Mouse (Mus musculus) neural tube, embryonic 15.5 days (tissue): ENCODE data around the gene Acad11. TPM values are rescaled to one million over a fixed set of nuclear protein-coding genes. Genes with fewer than 3 reads are reported as not detected.

Experiments
- ATAC-seq: fragments of 200-750 bp; cut with Nextera tagmentation; 2 replicates; pipeline ENCODE4 v1.8.0; 2017; ENCODE audit warnings: mild to moderate bottlenecking, moderate TSS enrichment, moderate library complexity; ENCODE audit not compliant: low FRiP score
- H3K27ac ChIP-seq: fragments of 300-500 bp; sonication (generic); replicated peaks from 2 replicates; pipeline ENCODE4 v1.5.1; 2015; ENCODE audit warnings: mild to moderate bottlenecking, inconsistent platforms
- H3K27me3 ChIP-seq: fragments of 300-500 bp; sonication (generic); replicated peaks from 2 replicates; pipeline ENCODE4 v1.6.1; 2015; ENCODE audit warnings: inconsistent platforms
- H3K36me3 ChIP-seq: fragments of 300-500 bp; sonication (generic); 2 replicates; pipeline ENCODE4 v1.6.1; 2015; ENCODE audit warnings: inconsistent platforms
- H3K4me1 ChIP-seq: fragments of 300-500 bp; sonication (generic); 2 replicates; pipeline ENCODE4 v1.6.1; 2015; ENCODE audit warnings: inconsistent platforms
- H3K4me2 ChIP-seq: fragments of 300-500 bp; sonication (generic); 2 replicates; pipeline ENCODE4 v1.6.1; 2015; ENCODE audit warnings: inconsistent platforms, mild to moderate bottlenecking, moderate library complexity
- H3K4me3 ChIP-seq: fragments of 300-500 bp; sonication (generic); replicated peaks from 2 replicates; pipeline ENCODE4 v1.5.1; 2015; ENCODE audit warnings: mild to moderate bottlenecking, inconsistent platforms
- H3K9ac ChIP-seq: fragments of 300-500 bp; sonication (generic); replicated peaks from 2 replicates; pipeline ENCODE4 v1.6.1; 2015; ENCODE audit warnings: mild to moderate bottlenecking, inconsistent platforms
- H3K9me3 ChIP-seq: fragments of 300-500 bp; sonication (generic); replicated peaks from 2 replicates; pipeline ENCODE4 v1.6.1; 2016; ENCODE audit warnings: inconsistent platforms
- WGBS: fragments of 180-500 bp; shearing (Covaris S2); methylation state at CpG from one replicate; pipeline ENCODE4 v1.1.7; 2015; ENCODE audit warnings: mixed read lengths; 5-methylcytosine and 5-hydroxymethylcytosine counted together
- polyA plus RNA-seq: library from polyadenylated mRNA; unstranded; fragments of >200 nt; fragmentation: Nextera tagmentation; extraction: Ambion mirVana; gene quantifications from 2 replicates; pipeline ENCODE4 v1.2.1, GENCODE M21; 2015

Acad11 gene
- polyA plus RNA-seq, 1 experiment from 2014 or later: 6.4 TPM

DNA sequence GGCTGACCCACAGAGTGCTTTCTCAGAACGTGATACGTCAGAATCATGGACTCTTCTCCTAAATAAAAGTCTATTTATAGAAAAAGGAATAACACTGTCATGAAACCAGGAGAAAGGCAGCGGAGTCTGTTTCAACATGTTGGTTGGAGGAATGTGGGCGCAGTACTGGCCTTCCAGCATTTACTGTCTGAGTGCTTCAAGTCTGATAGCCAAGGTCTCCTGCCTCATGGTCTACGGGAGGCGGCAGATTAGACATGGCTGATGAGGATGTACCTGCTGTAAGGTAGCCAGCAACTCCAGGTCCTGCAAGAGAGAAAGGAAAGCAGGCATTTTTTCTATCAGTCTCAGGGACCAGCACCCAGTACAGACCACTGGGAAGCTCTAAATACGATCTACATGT lies 88.9 kb downstream of the Acad11 start:
- Histone ChIP-seq H3K9me3 (no peaks in the 10 kb centered on the region), H3K4me1 (no peaks in the 10 kb centered on the region), H3K27me3 (no peaks in the 10 kb centered on the region), H3K4me3 (no peak overlapping the region), H3K4me2 (no peak overlapping the region), H3K36me3 (peaks cover 70% of the 10 kb centered on the region), H3K9ac (no peak overlapping the region), H3K27ac (no peak overlapping the region)
- ATAC-seq: no peak
- 95% methylated on average over 7 of the region's 7 CpGs for WGBS

GRCm38 (mm10) chr9:104155100-104155715 lies 92.0 kb downstream of the Acad11 start:
- Histone ChIP-seq H3K27me3 (no peaks in the 10 kb centered on the region), H3K4me1 (no peaks in the 10 kb centered on the region), H3K4me2 (no peak overlapping the region), H3K9ac (no peak overlapping the region), H3K27ac (no peak overlapping the region), H3K9me3 (no peaks in the 10 kb centered on the region), H3K4me3 (no peak overlapping the region), H3K36me3 (peaks cover 93% of the 10 kb centered on the region)
- no peak for ATAC-seq
- WGBS: 95% methylated on average over 14 of the region's 14 CpGs

GRCm38 (mm10) chr9:104156506-104156905 lies 93.3 kb downstream of the Acad11 start:
- Histone ChIP-seq H3K9me3 (no peaks in the 10 kb centered on the region), H3K4me1 (no peaks in the 10 kb centered on the region), H3K36me3 (peaks cover 94% of the 10 kb centered on the region), H3K27ac (no peak overlapping the region), H3K27me3 (no peaks in the 10 kb centered on the region), H3K4me3 (no peak overlapping the region), H3K9ac (no peak overlapping the region), H3K4me2 (no peak overlapping the region)
- 97% methylated on average over 8 of the region's 8 CpGs for WGBS
- no peak for ATAC-seq

DNA sequence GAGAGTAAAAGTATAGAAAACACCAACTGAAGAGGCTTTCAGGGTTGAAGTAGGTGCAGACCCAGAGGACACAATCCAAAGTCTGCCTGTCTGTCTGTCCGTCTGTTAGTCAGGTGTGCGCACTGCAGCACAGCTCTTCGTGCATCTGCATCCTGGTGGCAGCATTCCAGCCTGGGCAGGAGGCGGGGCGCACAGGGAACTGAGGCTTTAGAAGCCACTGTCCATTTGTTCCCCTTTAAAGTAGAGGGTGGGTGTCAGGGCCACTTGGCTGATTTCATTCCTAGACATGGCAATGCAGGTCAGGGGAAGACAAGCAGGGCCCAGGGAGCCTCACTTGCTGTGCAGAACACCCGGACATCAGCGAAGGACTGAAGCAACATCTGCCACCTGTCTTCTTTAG lies 94.1 kb downstream of the Acad11 start:
- no peaks in the 10 kb centered on the region for H3K9me3 ChIP-seq
- H3K4me1 ChIP-seq: no peaks in the 10 kb centered on the region
- H3K27ac ChIP-seq: no peak overlapping the region
- no peak overlapping the region for H3K4me3 ChIP-seq
- no peak for ATAC-seq
- no peak overlapping the region for H3K9ac ChIP-seq
- H3K36me3 ChIP-seq: peaks cover 96% of the 10 kb centered on the region
- WGBS: 93% methylated on average over 7 of the region's 7 CpGs
- no peaks in the 10 kb centered on the region for H3K27me3 ChIP-seq
- H3K4me2 ChIP-seq: no peak overlapping the region

GRCm38 (mm10) chr9:104161117-104161516 lies 97.9 kb downstream of the Acad11 start:
- Histone ChIP-seq H3K9me3 (no peaks in the 10 kb centered on the region), H3K4me1 (no peaks in the 10 kb centered on the region), H3K27ac (no peak overlapping the region), H3K4me2 (no peak overlapping the region), H3K9ac (no peak overlapping the region), H3K4me3 (no peak overlapping the region), H3K36me3 (peaks cover 90% of the 10 kb centered on the region), H3K27me3 (no peaks in the 10 kb centered on the region)
- 82% methylated on average over 7 of the region's 7 CpGs for whole genome bisulfite sequencing
- no peak for ATAC-seq

- Histone ChIP-seq H3K4me1 (no peaks in the 10 kb centered on the region), H3K9me3 (no peaks in the 10 kb centered on the region), H3K27ac (no peak overlapping the region), H3K36me3 (peaks cover 84% of the 10 kb centered on the region), H3K4me2 (no peak overlapping the region), H3K9ac (no peak overlapping the region), H3K27me3 (no peaks in the 10 kb centered on the region), H3K4me3 (no peak overlapping the region)
- 84% methylated on average over 5 of the region's 5 CpGs for WGBS
- no peak for ATAC-seq
Measured at GRCm38 (mm10) chr9:104164194-104164593, 101.0 kb downstream of the Acad11 start.

DNA sequence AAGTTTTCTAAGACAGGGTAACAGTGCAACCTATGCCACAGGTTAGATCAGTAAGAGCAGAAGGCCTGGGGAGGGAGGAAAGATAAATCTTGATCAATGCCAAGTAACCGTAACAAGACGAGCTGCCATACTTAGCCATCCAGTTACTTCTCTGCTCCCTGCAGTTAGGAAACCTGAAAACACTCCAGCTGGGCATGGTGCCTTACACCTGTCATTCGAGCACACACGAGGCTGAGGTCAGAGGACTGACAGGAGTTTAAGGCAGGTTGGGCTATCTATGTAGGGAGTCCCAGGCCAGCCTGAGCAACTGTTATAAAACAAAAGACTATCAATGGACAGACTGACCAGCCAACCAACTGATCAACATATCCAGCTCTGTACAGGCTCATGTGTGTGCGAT lies 102.7 kb downstream of the Acad11 start:
- Histone ChIP-seq H3K9ac (no peak overlapping the region), H3K27ac (no peak overlapping the region), H3K9me3 (no peaks in the 10 kb centered on the region), H3K36me3 (peaks cover 82% of the 10 kb centered on the region), H3K27me3 (no peaks in the 10 kb centered on the region), H3K4me2 (no peak overlapping the region), H3K4me3 (no peak overlapping the region), H3K4me1 (no peaks in the 10 kb centered on the region)
- no peak for ATAC-seq
- WGBS: 92% methylated on average over 5 of the region's 5 CpGs

- 97% methylated on average over 10 of the region's 10 CpGs for WGBS
- no peak overlapping the region for H3K4me2 ChIP-seq
- no peak overlapping the region for H3K4me3 ChIP-seq
- H3K4me1 ChIP-seq: no peaks in the 10 kb centered on the region
- H3K36me3 ChIP-seq: peaks cover 75% of the 10 kb centered on the region
- no peaks in the 10 kb centered on the region for H3K9me3 ChIP-seq
- no peak overlapping the region for H3K27ac ChIP-seq
- H3K9ac ChIP-seq: no peak overlapping the region
- ATAC-seq: no peak
- H3K27me3 ChIP-seq: no peaks in the 10 kb centered on the region
Measured at GRCm38 (mm10) chr9:104169986-104170385, 106.8 kb downstream of the Acad11 start.

GRCm38 (mm10) chr9:104171651-104172050 lies 108.5 kb downstream of the Acad11 start:
- H3K27me3 ChIP-seq: no peaks in the 10 kb centered on the region
- no peak overlapping the region for H3K27ac ChIP-seq
- ATAC-seq: no peak
- peaks cover 78% of the 10 kb centered on the region for H3K36me3 ChIP-seq
- H3K4me3 ChIP-seq: no peak overlapping the region
- no peak overlapping the region for H3K4me2 ChIP-seq
- H3K9me3 ChIP-seq: no peaks in the 10 kb centered on the region
- no peak overlapping the region for H3K9ac ChIP-seq
- 93% methylated on average over 6 of the region's 6 CpGs for WGBS
- no peaks in the 10 kb centered on the region for H3K4me1 ChIP-seq

DNA sequence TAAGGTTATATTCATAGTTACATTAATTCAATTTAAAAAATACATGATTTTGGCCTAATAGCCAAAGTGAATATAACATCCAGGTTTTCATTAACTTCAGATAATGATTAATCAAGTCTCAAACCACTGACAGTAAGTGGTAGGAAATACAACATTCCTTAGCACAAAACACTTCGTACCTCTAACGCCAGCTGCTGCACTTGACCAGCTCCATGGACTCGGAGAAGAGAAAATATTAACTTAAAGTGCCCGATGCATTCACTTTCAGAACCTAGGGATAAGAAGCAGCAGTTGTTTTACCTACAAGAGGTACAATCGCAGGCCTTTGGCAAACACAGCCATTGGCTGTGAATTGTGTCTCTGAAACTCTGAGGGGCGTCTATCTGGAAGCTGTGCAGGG lies 109.2 kb downstream of the Acad11 start:
- Histone ChIP-seq H3K4me2 (no peak overlapping the region), H3K4me1 (no peaks in the 10 kb centered on the region), H3K9ac (no peak overlapping the region), H3K27ac (no peak overlapping the region), H3K9me3 (no peaks in the 10 kb centered on the region), H3K27me3 (no peaks in the 10 kb centered on the region), H3K36me3 (peaks cover 77% of the 10 kb centered on the region), H3K4me3 (no peak overlapping the region)
- 96% methylated on average over 6 of the region's 6 CpGs for WGBS
- ATAC-seq: no peak
